Mouse (Mus musculus): ENCODE measurements at regions not wholly inside any gene's neighbourhood (a gene's known extent, or its start where the extent isn't known, plus 50 kb on each side); places are given as distances from the start of the nearest gene placed in this dataset.
A peak's percentile ranks its signal among the peaks of the same experiment; 100 is the strongest.

- DNase-seq: no peak
- intact Hi-C loops (cut with DNase I): no loop called here
These were observed 124.0 kb upstream of the Arrdc4 start for GRCm38 (mm10) chr7:68873008-68873407.

GRCm38 (mm10) chr7:68864322-68865031, 115.4 kb upstream of the Arrdc4 start:
- intact Hi-C loops (cut with DNase I): no loop called here
- no peak for DNase-seq

GRCm38 (mm10) chr7:68858471-68859210, 109.6 kb upstream of the Arrdc4 start:
- intact Hi-C loops (cut with DNase I): no loop called here
- no peak for DNase-seq

GRCm38 (mm10) chr7:68851981-68852575, 103.0 kb upstream of the Arrdc4 start:
- DNase-seq: no peak
- intact Hi-C loops (cut with DNase I): no loop called here

- intact Hi-C loops (cut with DNase I): no loop called here
These were observed 95.6 kb upstream of the Arrdc4 start for GRCm38 (mm10) chr7:68844606-68845005.

GRCm38 (mm10) chr7:68843374-68843773, 94.3 kb upstream of the Arrdc4 start:
- intact Hi-C loops (cut with DNase I): no loop called here
- no peak for DNase-seq

More at GRCm38 (mm10) chr7:68844606-68845005, 95.6 kb upstream of the Arrdc4 start:
- DNase-seq: no peak

- no peak for DNase-seq
- intact Hi-C loops (cut with DNase I): no loop called here
These were observed 85.1 kb upstream of the Arrdc4 start for GRCm38 (mm10) chr7:68833977-68834791.

GRCm38 (mm10) chr7:68833517-68833916, 84.5 kb upstream of the Arrdc4 start:
- DNase-seq: no peak
- intact Hi-C loops (cut with DNase I): no loop called here

GRCm38 (mm10) chr7:68829861-68830260, 80.8 kb upstream of the Arrdc4 start:
- intact Hi-C loops (cut with DNase I): loop anchor here (2.0 kb wide), 1 partner anchor 251 kb away; no protein-coding TSS in a partner anchor

GRCm38 (mm10) chr7:68824399-68824798, 75.4 kb upstream of the Arrdc4 start:
- DNase-seq: no peak
- intact Hi-C loops (cut with DNase I): loop anchor here (5.0 kb wide), 1 partner anchor 172 kb away; no protein-coding TSS in a partner anchor

More at GRCm38 (mm10) chr7:68829861-68830260, 80.8 kb upstream of the Arrdc4 start:
- peak; percentile 51 to 70 for DNase-seq

- intact Hi-C loops (cut with DNase I): loop anchor here (5.0 kb wide), 1 partner anchor 171 kb away; no protein-coding TSS in a partner anchor
- no peak for DNase-seq
These were observed 74.6 kb upstream of the Arrdc4 start for GRCm38 (mm10) chr7:68823646-68824045.

- DNase-seq: peak; percentile 26 to 27
- intact Hi-C loops (cut with DNase I): loop anchor here (5.0 kb wide), 1 partner anchor 171 kb away; no protein-coding TSS in a partner anchor
These were observed 74.1 kb upstream of the Arrdc4 start for GRCm38 (mm10) chr7:68823189-68823588.

- no peak for DNase-seq
- intact Hi-C loops (cut with DNase I): no loop called here
These were observed 66.0 kb upstream of the Arrdc4 start for GRCm38 (mm10) chr7:68814823-68815666.

GRCm38 (mm10) chr7:68809782-68810181, 60.7 kb upstream of the Arrdc4 start:
- intact Hi-C loops (cut with DNase I): no loop called here
- DNase-seq: no peak
